In genomic region chr5:53326023-53326422, GRCm38 (mm10) we compare ENCODE assay signal across 9 mouse cellular contexts. TPM values are rescaled to one million over a fixed set of nuclear protein-coding genes. Genes with fewer than 3 reads are reported as not detected.
A peak's percentile ranks its signal among the peaks of the same experiment; 100 is the strongest.
DNase-seq lines count a peak whose midpoint lies in the region; ATAC-seq lines count a peak whose summit lies in the region.
"Had no signal": no experiment of that assay in that cellular context is flagged by ENCODE, and none has a peak within 500 bp of the region (broad histone marks: within the 10 kb centered on the region; RNA-seq: fewer than 3 reads in every experiment).

No protein-coding gene starts in this region.

- H3K9me3 ChIP-seq in forebrain, embryonic 15.5 days: no peaks in the 10 kb centered on the region
- no peaks in the 10 kb centered on the region for H3K9me3 ChIP-seq in hindbrain, embryonic 11.5 days (ENCODE audit: control insufficient read depth, low read length)
- H3K9me3 ChIP-seq: megakaryocyte, embryonic 14.5 days had no signal

- DNase-seq in MN1 (ENCODE audit: low spot score): peak; percentile 75
- DNase-seq in cerebellum, adult 11-12 months: peak; percentile 64
- peak; percentile 85 for DNase-seq in hindbrain, embryonic 11.5 days (ENCODE audit: low spot score)
- peak; percentile 71 to 82 for DNase-seq in layer of hippocampus, adult 8-10 months (ENCODE audit: low spot score in 2 of 2)
- DNase-seq in lung, postnatal 10 days: peak; percentile 83
- peak; percentile 69 for DNase-seq in ovary, postnatal 14 days (ENCODE audit: low spot score)
- DNase-seq in thymus, postnatal 4 days: peak; percentile 71

- no peaks in the 10 kb centered on the region for H3K27me3 ChIP-seq in forebrain, embryonic 15.5 days
- no peaks in the 10 kb centered on the region for H3K27me3 ChIP-seq in hindbrain, embryonic 11.5 days (ENCODE audit: control insufficient read depth, insufficient read depth, low read length)

- H3K9ac ChIP-seq in forebrain, embryonic 15.5 days (replicated peaks): no peak overlapping the region
- no peak overlapping the region for H3K9ac ChIP-seq in hindbrain, embryonic 11.5 days (ENCODE audit: low read depth, low read length)

- H3K4me1 ChIP-seq in forebrain, embryonic 15.5 days: peaks cover 21% of the 10 kb centered on the region
- H3K4me1 ChIP-seq in hindbrain, embryonic 11.5 days (replicated peaks; ENCODE audit: control insufficient read depth, insufficient read depth, low read length): no peaks in the 10 kb centered on the region

- 2% methylated on average over 8 of the region's 8 CpGs for WGBS in forebrain, embryonic 15.5 days
- 6% methylated on average over 8 of the region's 8 CpGs for WGBS in hindbrain, embryonic 11.5 days

- no peak overlapping the region for H3K4me3 ChIP-seq in forebrain, embryonic 15.5 days
- H3K4me3 ChIP-seq in hindbrain, embryonic 11.5 days (ENCODE audit: low read depth, low read length): no peak overlapping the region
- H3K4me3 ChIP-seq: megakaryocyte, embryonic 14.5 days had no signal

- peak overlapping the region; percentile 21; the same call in 1 of the 2 replicates for H3K27ac ChIP-seq in forebrain, embryonic 15.5 days (replicated peaks)
- no peak overlapping the region for H3K27ac ChIP-seq in hindbrain, embryonic 11.5 days (ENCODE audit: low read depth, low read length)

- H3K4me2 ChIP-seq in forebrain, embryonic 15.5 days (replicated peaks): peak overlapping the region; percentile 18
- H3K4me2 ChIP-seq in hindbrain, embryonic 11.5 days (replicated peaks; ENCODE audit: low read depth, low read length): no peak overlapping the region

- no peaks in the 10 kb centered on the region for H3K36me3 ChIP-seq in forebrain, embryonic 15.5 days
- no peaks in the 10 kb centered on the region for H3K36me3 ChIP-seq in hindbrain, embryonic 11.5 days (ENCODE audit: control insufficient read depth, insufficient read depth, low read length)

- peak; percentile 87 for ATAC-seq in forebrain, embryonic 15.5 days (replicated peaks)
- peak; percentile 54; the same call in 1 of the 2 replicates for ATAC-seq in hindbrain, embryonic 11.5 days (ENCODE audit: low FRiP score)

RNA-seq across cellular contexts. Expression of gene Smim20, which starts 59.1 kb away (rescaled TPM):
- 59.9 and 65.8 TPM in 2 replicates for polyA plus RNA-seq in forebrain, embryonic 15.5 days (2015; fragmentation: Nextera tagmentation; extraction: Ambion mirVana)
- 66.3 and 69.2 TPM in 2 replicates for polyA plus RNA-seq in hindbrain, embryonic 11.5 days (2014; fragmentation: Nextera tagmentation; extraction: Ambion mirVana)
- 10 to 100 TPM; 39.2 to 46.5 (median 44.4) TPM for total RNA-seq in layer of hippocampus, adult 8-10 months (2022)
